Mouse (Mus musculus): Measurements from ENCODE around the gene Rpl3. TPM values are rescaled to one million over a fixed set of nuclear protein-coding genes. Genes with fewer than 3 reads are reported as not detected.

The Rpl3 gene
- total RNA-seq, 4 experiments from 2014 or later, result 506 to 560 (median 527) TPM

DNA sequence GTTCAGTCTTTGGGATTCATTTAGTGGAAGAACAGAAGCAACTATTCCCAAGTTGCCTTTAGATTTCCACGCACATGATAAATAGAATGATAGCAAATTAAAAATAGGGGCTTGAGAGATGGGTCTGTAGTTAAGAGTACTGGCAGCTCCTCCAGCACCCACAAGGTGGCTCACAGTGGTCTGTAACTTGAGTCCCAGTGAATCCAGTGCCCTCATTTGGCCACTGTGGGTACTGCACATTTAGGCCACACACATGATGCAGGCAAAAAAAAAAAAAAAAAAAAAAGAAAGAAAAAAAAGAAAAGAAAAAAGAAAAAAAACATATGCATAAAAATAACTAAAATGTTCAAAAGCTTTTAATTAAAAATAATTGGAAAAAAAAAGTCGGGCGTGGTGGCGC lies 3.0 kb downstream of the Rpl3 start:
- DNase-seq (ENCODE audit: low spot score in 2 of 2), result peak; percentile 89

DNA sequence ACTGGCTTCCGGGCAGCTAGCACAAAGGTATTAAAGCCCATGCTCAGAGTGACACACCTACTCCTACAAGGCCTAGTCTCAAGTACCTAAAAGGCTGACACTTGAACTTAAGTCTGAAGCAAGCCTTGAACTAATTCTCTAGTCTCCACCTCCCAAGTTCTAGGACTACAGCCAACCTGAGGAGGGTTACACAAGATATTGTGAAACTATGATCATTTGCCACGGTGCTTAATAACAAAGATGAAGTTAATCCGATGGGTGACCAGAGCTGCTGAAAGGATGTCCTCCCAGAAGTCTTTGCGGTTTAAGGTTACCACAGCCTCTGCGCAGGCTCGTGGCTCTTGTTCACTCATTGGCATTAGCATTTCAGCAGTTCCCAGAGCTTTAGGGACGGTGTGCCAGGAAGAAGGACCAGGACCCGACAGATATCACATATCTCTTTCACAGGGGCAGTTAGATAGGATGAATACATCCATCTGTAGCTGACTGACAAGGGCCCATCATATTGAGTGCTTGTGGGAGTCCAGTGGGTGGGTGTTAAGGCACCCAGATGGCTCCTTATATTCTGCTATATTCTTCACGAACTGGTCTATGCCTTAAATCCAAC lies 4.2 kb downstream of the Rpl3 start:
- DNase-seq (ENCODE audit: low spot score in 2 of 2), result no peak

DNA sequence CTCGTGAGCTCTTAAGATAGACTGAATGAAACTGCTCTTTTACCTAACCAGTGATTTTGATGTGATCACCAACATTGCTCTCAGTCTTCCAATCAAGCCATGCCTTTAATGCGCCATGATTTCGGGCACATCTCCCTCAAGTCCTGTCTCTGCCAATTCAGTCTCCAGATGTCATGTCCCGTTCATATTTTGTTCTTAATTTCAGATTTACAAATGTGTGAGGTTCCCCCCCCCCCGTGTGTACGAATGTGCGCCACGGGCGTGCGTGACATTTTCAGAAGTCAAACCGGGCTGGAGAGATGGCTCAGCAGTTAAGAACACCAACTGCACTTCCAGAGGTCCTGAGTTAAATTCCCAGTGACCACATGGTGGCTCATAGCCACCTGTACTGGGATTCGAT lies 7.9 kb downstream of the Rpl3 start:
- no peak for DNase-seq (ENCODE audit: low spot score in 2 of 2)

DNA sequence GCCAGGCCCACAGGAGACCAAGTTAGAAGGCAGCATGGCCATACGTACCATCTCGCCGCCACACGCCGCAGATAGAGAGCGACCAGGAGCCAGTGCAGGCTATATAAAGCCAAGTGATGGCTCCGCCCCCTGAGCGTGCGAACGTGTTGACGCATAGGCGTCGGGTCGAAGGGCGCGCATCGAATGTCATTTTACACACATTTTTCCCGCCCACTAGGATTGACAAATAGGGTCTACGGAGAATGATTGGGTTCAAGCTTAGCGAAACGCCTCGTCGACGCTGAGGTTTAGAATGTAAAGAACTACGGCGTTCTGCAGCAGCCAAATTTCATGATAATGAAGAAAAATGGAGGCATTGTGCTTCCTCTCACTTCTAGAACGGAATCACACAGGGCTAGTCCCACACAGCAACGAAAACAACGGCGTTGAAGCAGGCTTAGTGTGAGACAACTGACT lies 8.4 kb downstream of the Rpl3 start:
- DNase-seq (ENCODE audit: low spot score in 2 of 2), result peak; percentile 98 to 99

DNA sequence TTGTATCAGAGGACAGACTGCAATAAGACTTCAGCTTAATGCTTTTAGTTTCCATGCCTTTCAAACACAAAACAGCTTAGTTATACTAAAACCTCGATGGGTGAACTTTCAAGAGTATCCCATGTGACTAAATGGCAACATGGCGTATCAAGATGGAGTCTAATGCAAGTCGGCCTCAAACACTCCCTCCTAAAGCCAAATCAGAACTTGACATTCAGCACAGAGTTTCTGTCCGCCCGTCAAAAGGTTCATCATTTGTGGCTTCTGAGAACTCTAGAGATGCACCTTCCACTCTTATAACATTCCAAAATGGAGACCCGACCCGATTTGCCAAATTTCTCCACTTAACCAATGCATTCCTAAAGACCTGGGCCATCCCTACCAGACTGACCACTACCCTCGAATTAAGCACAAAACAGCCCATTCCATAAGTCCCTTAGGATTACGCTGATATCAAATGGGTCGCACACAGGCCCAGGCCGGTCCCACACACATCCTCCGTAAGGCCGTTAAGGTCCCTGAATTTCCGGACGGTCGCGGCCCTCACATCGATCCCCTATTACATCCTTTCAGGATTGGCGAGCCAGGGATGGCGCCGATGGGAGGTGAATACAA lies 8.9 kb downstream of the Rpl3 start:
- no peak for DNase-seq (ENCODE audit: low spot score in 2 of 2)

DNA sequence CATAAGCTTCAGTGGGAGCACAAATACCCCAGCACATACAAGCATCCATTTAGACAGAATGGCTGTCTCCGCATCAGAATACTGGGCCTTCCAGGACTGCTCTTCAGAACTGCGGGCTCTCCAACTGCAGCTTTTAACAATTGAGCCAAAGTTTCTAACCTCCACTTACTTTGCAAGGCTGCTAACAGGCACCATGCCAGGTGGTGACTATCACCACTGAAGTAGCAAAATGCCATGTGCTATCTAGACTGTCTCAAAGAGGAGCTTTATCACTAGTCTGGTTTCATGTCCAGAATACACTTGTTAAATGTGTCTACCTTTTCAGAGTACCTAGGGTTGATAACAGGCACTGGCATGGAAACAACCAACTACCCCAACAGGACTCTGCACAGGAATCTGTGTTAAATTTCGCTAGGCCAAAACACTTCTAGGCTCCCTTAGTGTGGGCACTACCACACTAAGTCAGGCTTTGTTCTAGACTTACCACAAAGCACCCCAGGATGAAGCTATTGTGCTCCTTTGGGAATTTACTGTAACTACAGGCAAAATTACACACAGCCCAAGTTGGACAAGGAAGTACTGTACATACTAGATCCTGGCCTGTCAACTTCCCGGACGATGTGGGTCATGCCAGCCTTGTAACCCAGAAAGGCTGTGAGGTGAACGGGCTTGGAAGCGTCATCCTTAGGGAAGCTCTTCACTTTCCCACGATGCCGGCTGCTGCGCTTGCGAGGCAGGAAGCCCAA lies 9.7 kb downstream of the Rpl3 start:
- DNase-seq (ENCODE audit: low spot score in 2 of 2), result no peak

DNA sequence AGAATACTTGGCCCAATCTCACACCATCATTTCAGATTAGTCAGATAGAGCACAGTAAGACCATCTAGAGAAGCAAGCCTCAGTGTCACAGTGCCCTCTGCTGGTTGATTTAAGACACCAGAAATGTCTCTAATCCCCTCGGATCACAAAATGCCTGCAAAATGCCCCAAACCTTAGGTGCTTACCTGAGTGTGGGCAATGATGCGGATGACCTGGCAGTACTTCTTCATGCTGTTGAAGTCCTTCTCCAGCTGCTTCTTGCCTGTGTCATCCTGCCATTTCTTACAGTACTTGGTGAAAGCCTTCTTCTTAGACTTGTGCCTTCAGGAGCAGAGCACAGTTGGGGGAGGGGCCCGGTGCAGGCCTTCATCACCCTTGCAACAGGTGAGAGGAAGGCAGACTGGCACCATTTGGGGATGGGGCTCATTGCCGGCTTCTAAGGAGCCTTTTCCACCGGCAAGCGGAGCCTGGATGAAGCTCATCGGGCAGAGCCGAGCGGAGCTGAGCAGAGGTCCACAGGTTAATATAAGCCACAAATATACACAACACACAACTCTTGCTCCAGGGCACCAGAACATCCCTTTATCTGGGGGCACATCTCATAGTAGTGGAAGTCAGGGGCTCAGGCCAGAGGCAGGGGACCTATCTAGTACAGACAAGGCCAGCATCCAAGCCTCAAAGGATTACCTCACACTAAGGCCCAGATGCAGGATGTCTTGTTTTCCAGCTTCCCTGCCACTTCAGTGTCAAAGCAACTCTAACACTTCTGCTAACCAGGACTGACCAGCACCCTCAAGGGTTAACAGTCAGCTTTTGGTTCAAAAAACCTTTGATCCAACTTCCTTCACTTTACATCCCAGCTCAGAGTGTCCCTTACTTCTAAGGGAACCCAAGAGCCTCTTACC lies 10.7 kb downstream of the Rpl3 start:
- DNase-seq (ENCODE audit: low spot score in 2 of 2), result no peak

DNA sequence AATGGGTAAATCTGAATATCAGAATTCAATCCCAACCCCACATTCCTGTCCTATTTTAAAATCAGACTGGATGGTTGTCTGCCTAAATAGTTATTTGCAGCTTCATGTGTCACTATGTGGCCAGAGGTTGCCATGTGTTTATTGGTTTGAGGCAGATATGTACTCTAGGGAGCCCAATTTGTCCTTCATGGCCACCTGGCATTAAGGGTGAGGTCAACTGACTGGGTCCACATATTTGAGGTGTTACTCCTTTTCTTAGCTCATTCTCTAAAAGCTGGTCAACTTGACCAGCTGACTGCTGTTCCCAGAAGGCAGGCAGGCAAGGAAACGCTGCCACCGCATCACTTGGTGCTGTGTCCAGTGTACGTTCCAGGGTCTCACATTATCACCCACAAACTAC lies 11.7 kb downstream of the Rpl3 start:
- DNase-seq (ENCODE audit: low spot score in 2 of 2), result no peak

DNA sequence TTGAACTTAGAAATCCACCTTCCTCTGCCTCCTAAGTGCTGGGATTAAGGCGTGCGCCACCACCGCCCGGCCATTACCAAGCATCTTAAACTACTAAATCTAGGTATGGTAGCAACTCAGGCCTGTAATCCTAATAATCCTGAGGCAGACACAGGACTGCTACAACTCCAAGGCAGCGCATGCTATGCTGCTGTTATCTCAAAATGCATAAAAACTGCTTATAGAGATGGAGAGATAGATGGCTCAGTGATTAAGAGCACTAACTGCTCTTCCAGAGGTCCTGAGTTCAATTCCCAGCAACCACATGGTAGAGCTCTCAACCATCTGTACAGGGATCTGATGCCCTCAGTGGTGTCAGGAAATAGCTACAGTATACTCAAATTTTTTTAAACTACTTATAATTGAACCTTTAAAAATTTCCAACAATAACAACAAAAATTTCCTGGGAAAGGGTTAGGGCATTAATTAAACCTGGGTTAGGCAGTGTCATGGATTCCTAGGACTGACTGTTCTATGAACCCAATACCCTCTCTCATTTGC lies 12.5 kb downstream of the Rpl3 start:
- no peak for DNase-seq (ENCODE audit: low spot score in 2 of 2)

DNA sequence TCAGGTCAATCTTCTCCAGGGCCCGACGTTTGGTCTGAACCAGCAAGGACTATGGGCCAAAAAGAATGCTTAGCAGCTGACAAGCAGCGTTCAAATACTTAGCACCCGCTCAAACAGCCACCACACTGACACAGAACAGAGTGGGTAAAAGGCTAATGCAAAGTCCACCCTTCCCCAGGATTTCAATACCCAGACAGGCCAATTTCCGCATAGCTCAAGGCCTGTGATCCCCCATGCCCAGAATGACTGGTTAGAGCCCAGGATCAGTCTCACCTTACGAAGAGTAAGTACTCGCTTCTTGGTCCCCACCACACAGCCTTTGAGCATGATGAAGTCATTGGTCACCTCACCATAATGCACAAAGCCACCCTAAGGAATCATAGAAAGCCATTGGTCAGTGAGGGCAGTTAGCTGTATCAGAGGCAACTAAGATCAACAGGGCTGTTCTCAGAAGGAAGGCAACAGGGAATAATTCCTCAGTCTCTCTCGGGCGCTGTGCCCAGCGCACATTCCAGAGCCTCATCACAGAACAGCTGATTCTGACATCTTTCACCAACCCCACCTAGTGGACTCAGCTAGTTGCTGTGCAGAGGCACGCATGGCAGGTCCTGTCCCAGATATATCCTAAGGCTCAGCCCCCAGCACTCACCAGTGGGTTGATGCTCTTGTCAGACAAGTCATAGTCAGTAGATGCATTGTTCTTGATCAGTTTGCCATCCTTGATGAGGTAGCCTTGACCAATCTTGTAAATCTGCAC lies 13.4 kb downstream of the Rpl3 start:
- DNase-seq (ENCODE audit: low spot score in 2 of 2), result no peak

DNA sequence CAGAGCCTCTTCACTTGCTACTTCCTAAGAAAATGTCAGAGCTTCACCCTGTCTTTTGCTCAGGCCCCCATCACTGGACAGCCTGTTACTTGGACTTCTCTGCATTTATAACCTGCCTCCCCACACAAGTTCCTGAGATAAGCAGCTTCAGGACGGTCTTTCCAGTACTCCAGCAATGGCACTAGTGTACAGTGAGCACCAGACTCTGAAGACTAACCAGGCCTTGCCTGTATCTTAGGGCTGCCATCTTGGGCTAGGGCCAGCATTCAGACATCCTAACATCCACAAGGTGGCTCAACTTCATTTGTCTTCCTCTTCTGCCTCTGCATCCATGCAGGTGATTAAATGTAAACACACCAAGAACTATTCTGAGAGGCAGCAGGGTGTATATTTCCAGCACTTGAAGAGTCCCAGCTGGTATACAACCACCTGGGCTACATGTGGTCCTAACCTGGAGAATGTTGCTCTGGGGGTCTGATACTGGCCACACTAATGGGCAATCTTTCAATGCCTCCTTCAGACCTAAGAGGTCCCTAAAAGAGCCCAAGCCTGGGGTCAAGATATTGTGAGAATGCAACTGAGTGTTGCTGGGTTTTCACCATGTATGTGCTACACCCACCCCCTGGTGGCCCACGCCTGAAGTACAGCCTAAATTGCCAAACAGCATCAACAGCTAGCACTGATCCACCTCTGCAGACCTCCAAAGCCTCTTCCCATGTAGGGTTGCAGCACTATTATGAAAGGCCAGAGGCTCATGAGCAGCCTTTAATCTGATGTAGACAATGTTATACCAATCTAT lies 15.1 kb downstream of the Rpl3 start:
- peak in 1 of 2 experiments; percentile 69 for DNase-seq (ENCODE audit: low spot score in 2 of 2)

DNA sequence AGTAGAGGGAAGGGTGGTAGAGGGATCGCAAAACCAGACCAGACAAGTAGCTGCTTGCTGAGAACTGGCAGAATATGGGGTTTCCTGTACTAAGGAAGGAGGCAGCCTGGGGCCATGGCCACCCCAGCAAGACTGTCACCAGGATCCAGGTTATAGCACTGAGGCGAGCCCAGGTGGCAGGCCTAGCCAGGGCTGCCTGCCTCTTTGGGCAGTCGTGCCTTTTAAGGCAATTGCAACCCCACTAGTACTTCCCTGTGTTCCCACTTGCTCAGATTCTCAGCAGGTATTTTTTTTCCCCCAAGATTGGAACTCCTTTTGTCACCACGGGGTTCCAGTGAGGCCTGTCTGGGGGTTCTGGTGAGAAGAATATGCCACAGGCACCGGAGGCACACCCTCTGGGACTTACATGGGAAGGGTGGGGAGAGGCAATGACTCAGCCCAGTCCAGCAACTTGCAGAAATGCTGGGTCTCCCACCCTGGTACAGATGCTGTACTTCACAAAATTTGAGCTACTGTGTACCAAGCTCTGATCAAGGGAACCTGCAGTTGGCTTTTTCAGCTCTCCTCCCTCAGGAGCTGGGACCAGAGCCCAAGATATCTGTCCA lies 15.8 kb downstream of the Rpl3 start:
- DNase-seq (ENCODE audit: low spot score in 2 of 2), result no peak

DNA sequence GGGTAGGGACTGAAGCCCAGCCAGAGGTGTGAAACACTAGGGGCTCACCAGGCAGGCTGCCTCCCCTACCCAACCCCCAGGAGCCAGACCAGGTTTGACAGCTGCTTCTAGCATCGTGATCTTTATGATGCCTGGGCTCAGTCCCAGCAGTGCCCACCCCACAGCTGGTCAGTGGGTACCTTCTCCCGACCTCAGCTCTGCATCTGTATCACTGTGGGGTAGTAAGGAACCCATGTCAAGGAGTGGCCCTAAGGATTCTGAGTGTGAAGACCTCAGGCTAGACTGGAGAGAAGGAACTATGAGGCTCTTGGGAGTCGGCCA lies 16.3 kb downstream of the Rpl3 start:
- no peak for DNase-seq (ENCODE audit: low spot score in 2 of 2)

DNA sequence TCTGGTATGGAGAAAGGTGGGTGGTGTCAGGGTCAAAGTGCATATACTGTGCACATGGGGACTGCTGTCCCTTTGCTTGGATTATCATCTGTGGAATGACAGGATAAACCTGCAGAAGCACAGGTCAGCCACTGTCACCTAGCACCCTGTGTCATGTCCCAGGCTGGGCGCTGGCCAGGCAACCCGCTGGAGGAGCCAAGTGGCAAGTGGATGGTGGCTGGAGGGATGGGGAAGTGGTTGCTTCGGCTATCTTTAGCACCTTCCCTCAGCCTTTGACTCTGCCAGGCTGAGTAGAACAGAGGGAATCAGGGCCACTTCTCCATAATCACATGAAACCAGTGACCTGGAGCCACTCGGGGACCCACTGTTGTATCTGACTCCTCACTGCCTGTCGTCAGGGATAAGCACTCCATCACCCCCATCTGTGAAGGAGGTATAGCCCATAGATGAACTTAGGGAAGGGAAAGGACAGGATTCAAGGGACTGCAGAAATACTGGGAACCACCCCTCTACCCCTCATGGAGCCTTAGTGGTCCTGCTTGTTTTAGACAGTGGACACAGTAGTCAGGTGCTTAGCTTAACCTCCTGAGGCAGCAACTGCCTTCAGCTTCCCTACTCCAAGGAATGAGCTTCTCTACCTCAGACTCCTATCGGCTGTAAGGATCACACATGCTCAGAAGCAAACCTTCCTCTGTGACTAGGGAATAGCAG lies 16.9 kb downstream of the Rpl3 start:
- no peak for DNase-seq (ENCODE audit: low spot score in 2 of 2)

DNA sequence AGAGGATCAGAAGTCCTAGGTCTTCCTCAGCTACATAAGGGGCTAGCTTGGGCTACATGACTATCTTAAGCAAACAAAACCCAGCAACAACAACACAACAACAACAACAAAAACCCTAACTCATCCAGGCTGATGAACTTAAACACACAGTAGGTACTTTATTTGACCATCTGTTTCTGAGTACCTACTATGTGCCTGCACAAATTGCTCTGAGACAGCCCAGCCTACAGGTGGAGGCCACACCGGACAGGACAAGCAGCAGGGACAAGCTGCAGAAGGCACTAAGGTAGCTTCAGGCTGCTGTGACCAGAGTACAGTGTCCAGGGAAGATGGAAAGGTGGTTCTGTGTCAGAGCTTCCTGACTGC lies 18.4 kb downstream of the Rpl3 start:
- no peak for DNase-seq (ENCODE audit: low spot score in 2 of 2)

DNA sequence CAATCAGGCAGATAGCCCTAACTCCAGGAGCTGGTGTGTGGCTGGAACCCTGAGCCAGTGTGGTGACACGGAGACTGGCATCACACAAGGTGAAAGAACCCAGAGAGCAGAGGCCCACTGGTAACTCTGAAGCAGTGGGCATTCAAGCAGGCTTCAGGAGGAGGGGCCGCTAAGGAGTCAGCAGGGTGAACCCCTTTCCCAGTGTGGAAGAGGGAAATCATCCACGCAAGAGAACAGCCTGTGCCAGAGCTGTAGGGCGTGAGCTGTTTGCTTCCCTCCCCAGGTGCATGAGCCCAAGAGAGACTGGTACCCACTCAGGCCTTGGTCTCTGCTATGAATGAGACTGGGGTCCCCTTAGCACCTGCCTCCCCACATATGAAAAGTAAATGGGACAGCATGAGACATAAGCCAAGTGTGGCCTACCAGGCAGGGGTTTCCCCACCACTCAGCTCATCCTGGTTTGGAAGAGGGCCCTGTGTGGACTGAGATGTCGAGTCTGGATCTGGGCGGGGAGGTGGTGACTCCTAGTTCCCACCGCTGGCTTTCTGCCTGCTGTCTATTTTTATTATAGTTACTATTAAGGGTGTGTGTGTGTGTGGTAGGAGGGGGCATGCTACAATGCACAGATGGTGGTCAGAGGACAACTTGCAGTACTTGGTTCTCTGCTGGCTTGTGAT lies 19.0 kb downstream of the Rpl3 start:
- DNase-seq (ENCODE audit: low spot score in 2 of 2), result no peak

DNA sequence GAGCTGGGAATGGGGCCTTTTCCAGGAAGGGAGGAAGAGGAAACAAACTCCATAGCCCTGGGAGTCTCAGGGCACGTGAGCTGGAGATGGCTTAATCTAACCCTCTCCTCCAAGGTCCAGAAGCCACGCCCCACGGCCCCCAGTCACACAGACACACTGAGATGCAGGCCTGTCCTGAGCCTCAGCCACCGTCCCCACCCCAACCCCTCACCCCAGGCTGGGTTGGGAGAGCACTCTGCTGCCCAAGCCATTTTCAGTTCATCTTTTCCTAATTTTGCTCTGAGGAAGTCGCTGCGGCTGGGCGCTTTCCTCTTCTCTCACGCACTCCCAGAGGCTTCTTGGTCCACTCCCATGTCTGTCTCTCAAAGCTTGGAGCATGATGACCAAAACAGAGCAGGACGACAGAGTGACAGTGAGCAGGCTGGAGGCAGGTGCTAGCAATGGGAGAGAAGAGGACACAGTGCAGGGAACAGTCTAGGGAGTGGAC lies 19.7 kb downstream of the Rpl3 start:
- DNase-seq (ENCODE audit: low spot score in 2 of 2), result no peak

DNA sequence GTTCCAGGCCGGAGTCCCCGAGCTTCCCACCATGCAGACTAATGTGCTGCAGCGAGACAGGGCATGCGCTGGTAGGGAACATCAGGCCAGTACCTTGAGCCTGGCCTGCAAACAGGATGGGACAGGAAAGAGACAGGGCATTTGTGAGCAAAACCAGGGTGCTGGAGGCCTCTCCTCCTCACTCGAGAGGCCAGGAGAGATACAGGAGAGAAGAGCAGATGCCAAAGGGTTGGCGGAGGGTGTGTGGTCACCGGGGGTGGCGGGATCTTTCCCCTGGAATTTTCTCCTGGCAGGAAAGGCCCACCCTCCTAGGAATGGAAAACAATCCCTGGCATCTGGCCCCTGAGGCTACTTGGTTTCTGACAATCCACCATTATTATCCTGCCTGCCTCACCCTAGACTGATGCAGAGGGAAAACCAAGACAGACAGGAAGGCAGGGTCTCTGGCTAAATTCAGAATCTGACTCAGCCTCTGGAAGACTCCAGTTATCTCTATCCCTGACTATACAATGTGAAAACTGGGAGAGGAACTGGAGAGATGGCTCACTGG lies 21.5 kb downstream of the Rpl3 start:
- DNase-seq (ENCODE audit: low spot score in 2 of 2), result no peak
